Mouse (Mus musculus): Measurements from ENCODE around the gene Vsir.

Vsir gene

DNA sequence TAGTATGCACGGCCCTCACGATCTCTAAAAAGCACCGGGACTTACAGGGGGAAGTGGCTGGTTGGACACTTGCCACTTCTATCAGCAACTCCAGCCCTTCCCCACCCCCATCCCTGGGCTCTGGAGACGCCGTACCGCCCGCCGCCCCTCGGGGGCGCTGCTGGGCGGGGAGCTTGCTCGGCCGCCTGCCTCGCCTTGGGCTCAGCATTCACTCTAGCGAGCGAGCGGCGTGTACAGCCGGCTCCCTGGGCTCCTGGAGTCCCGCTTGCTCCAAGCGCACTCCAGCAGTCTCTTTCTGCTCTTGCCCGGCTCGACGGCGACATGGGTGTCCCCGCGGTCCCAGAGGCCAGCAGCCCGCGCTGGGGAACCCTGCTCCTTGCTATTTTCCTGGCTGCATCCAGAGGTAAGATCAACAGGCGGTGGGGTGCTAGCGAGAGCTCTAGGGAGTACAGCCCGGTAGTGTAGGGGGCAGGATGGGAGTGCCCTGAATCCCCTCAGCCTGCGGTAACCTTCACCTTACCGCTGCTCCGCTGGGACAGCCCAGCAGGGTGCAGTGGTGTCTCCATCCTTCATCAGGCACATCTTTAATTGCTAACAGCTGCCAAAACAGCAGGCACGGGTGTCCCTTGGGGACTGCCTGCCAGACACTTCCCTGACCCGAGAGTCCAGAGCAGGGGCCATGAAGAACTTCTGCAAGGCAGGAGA is at the start of gene Vsir:
Vsir (plus strand) TSS at position 151 of the 705 bp plus-strand sequence.
- peak; percentile 80 for DNase-seq (ENCODE audit: low spot score)

DNA sequence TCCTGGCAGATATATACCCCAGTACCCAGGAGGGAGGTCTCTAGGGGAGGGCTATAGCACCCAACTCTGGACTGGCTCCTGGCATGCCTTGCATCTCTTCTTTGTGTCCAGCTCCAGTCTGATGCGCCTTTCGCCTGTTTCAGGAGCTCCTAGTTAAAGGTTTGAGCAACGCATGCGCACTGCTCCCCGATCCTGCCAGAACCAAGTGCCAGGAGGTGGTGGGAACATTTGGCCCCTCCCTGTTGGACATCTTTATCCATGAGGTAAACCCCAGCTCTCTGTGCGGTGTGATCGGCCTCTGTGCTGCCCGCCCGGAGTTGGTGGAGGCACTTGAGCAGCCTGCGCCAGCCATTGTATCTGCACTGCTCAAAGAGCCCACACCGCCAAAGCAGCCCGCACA is 47.0 kb upstream of the Vsir start:
- DNase-seq (ENCODE audit: low spot score) = no peak

DNA sequence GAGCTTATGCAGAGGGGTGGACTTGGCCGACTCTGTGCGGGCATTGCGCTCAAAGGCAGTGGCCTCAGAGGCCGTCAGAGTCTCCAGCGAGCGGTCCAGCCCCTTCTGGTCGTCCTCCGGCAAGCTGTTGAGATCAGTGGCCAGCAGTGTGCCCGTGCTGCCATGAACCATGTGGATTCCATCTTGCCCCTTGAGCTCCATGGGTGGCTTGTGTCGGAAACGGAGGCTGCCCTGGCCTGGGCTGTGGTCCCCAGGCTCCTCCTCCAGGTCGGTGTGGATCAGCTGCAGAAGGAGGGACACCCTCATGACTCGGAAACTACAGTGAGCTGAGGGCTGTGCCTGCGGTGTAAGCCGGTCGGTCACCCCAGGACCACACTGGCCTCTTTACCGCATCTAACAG is 43.2 kb upstream of the Vsir start:
- no peak for DNase-seq (ENCODE audit: low spot score)

DNA sequence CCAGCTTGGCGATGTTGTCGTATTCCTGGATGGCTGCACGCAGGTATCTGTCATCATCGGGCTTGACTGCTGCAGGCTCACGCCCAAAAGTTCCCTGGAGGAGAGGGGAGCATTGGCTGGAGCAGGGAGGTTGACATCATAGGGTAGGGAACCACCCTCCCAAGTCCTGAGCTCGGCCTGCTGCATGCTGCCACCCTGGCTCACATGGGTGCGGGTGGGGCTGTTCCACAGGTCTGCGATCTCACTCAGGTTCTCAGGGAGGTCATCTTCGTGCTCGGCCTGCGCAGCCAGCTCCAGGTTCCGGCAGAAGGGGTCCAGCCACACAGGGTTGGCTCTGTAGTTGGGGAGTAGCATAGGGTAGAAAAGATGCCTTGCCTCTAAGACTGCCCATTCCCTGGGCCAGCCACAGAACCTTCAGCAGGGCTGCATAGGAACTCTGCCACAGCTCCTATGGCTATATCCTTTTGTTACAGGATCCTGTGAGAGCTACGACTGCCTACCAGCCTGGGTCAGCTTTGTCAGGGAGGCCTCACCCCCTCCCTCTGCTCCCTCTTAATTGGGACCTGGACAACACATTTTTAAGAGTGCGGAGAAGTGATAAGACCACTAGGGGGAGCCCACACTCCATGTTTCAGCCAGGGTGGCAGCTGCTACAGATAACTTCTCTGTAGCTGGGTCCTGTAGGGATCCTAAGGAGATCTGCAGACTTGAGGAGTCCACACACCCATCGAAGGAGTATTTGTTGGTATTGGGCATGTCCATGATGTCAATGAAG is 41.6 kb upstream of the Vsir start:
- peak; percentile 88 for DNase-seq (ENCODE audit: low spot score)

DNA sequence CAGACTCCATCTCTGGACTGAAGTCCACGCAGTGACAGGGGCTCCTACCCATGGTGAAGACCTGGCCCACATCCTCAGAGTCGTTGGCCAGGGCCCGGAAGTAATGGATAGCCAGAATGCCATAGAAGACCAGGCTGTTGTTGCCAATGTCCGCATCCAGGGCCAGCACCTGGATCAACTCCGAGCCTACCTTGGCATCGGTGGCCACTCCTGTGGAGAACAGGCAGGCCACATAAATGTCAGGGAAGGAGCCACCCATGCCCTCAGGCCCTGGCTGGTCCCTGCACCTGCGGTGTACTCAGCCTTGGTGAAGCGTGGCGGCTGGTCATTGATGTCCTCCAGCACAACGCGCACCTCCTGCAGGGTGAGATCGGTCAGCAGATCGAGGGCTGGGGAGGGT is 36.0 kb upstream of the Vsir start:
- no peak for DNase-seq (ENCODE audit: low spot score)

DNA sequence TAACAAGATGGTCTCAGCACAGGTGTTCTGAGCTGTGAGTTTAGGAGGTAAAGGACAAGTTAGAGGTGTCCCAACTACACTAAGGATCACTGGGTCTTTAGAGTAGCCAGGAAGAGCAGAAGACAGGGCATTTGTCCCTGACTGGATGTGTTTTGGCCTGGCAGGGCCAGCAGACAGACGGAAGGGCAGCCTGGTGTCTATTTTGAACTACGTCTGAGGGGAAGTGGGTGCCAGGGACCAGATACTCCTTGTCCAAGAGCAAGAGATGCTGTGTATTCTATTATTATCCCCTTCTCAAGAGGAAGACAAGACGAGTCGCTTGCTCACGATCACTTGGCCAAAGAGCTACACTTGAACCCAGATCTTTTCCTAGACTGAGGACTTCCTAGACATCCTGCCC is 33.0 kb upstream of the Vsir start:
- DNase-seq (ENCODE audit: low spot score) = no peak

DNA sequence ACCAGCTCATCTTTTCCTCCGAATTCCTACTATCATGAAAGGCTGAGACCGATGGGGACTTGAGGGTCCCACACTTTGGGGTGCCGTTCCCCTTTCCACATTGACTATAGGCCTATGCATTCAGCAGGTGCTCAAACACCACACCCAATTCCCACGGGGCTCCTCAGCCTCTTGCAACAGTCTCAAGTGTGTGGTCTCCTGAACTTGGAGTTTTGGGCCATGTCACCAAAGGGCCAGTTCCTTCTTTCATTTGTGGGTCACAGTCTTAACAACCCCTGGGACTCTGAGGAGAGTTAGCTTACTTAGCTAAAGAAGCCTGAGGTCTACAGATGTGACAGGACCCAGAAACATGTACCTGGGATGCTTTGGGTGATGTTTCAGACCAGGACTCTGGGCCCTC is 30.5 kb upstream of the Vsir start:
- no peak for DNase-seq (ENCODE audit: low spot score)

DNA sequence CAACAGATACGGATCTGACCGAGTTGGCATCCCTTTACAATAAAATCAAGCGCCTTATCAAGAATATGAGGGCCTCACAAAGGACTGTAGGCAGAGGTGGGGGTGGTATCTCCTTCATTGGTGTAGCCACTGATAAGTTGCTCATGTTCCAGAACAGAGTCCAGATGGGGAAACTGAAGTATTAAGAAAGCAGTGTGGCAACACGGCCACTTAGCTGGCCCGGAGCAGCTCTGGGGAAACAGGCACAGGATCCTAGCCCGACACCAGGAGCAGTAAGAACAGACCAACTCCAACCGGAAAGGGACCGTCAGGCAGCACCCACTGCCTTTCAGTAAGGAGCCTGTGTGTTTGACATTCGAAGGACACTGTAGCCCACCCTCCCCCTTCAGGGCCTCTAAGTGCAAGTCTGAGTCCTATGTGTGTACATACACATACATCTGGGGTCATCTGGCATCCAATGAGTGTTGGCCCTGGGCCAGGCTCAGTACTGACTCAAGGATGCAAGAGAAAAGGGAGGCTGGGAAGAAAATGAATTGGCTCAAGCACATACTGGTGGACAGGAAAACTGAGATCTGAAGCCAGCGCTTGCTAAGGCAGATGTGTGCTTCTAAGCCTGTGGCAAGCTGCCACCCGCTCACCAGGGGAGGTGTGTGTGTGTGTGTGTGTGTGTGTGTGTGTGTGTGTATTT is 17.5 kb upstream of the Vsir start:
- peak; percentile 51 for DNase-seq (ENCODE audit: low spot score)

DNA sequence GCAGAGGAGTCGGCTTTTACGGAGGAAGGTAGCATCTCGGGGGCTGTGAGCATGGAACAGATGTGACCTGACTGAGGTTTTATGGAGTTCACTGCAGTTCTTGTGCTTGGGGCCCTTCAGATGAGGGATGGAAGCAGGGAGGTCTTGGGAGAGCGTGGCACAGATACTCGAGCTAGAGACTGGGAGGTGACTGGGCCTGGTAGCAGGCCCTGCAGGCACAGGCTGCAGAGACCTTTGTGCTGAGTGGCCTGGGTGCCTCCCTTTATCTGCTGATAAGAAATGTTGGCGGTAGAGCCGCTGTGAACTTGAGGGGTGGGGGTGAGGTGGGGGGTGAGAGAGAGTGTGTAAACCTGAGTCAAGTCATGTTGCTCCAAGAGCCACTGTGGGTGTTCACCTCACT is 12.1 kb upstream of the Vsir start:
- no peak for DNase-seq (ENCODE audit: low spot score)

DNA sequence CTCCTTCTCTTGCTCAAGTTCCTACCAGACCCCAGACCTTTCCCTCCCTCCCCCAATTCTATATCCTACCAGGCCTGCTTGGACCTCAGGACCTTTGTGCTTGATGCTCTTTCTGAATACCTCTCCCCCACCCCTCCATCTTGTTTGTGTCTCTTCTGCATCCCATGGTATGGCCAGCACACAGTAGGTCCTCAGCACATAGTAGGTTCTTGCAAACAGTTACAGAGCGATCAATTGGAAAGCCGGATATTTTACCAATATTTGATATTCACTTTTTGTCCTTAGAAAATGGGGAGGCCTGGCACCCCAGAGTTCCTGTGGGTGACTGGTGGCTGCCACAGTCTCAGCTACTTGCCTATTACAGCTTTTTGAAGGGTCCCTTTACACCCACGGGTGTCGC is 11.6 kb upstream of the Vsir start:
- DNase-seq (ENCODE audit: low spot score) = no peak

DNA sequence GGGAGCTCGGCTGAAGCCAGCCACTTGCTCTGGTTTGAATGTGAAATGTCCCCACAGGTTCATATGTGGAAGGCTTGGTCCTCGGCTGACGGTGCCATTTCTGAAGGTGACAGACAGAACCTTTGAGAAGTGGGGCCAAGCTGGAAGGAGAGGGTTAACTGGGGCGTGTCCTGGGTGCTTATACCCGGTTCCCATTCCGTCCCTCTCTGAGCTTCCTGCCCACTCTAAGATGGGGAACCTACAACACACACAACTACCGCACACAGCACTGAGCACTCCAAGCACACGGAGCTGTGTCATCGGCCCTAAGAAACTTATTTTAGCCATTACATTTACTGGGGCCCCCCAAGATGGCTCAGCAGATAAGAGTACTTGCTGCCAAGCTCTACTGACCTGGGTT is 5.1 kb upstream of the Vsir start:
- no peak for DNase-seq (ENCODE audit: low spot score)

DNA sequence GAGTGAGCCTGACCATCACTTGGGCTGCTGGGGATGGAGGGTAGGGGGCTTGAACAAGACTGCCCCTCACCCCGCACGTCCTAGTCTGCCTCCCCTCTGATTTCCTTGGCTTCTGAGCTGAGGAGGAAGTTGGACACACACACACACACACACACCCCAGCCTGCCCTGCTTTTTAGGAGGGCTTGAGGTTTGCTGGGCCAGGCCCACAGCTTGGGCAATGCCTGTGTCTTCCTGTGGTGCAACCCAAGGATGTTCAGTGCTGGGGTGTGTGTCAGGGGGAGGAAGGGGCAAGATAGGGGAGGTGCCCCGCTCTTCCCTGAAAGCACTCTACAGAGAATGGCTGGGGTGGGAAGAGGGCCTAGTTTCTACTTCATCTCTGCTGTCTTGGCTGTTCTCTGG is 2.5 kb upstream of the Vsir start:
- DNase-seq (ENCODE audit: low spot score) = no peak

DNA sequence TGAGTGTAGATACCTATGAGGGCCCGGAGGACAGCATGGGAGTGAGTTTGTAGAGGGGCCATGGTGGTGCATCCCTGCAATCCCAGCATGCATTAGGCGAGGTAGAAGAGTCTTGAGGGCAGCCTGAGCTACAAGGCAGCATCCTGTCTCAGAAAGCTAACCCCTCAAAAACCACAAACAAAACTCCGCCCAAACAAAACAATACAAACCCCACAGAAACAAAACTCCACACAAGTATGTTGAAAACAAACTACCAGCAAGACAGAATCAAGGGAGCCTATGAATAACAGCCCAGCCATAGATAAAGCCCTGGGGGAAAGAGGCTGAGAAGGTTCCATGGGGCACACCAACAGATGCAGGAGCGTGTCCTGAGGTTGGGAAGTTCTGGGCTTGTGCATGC is 595 bp upstream of the Vsir start:
- DNase-seq (ENCODE audit: low spot score) = no peak

DNA sequence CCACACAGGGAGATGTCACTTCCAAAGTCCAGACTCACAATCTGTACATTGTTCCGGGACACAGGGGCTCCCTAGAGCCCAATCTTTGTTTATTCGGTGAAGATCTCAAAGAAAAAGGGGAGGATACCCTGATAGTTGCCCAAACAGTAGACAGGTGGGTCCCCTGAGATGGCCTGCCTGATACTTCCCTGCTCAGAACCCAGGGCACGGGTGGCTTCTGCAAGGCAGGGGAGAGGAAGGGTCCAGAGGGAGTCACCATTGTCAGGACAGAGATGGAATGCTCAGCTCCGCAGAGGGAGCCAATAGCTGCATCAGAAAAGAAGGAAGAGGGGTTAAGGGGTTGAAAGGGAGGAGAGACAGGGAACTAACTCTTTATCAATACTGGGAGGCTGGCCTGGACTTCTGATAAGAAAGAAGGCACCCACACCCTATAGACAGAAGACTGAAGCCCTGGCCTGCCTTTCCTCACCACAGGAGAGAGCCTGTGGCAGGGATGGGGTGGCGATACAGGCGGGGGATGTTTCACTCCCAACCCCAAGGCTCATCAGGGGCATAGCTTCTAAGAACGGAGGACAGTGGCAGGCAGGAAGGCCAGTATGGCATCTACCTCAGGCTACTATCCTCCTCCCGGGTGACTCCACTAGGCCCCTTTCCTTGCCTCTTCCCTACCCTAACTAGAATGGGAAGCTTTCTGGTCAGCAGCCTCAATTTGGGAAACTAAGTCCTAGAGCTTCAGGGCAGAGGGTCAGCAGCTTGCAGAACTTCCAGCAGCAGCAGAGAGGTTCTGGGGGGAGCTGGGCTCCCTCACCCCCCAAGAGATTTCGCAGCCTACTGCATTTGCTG is 1.3 kb downstream of the Vsir start:
- DNase-seq (ENCODE audit: low spot score) = no peak

DNA sequence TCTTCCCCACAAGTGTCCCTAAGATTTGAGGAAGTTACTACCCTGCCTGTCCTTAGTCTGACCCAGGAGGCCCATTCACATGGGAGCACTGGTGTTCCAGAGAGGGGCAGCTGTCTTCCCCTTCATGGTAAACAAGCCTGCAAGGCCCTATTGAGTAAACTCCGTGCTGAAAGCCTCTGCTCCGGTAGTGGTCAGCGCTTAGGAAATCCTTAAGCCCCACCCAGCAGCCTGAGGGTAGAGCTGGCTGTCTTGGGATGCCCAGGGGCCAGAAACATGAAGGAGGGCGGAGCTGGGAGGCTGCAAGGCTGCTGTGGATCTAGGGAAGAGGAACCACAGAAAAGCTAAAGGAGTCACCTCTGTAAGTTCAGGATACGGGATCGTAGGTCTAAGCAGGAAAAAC is 2.4 kb downstream of the Vsir start:
- peak; percentile 87 for DNase-seq (ENCODE audit: low spot score)

DNA sequence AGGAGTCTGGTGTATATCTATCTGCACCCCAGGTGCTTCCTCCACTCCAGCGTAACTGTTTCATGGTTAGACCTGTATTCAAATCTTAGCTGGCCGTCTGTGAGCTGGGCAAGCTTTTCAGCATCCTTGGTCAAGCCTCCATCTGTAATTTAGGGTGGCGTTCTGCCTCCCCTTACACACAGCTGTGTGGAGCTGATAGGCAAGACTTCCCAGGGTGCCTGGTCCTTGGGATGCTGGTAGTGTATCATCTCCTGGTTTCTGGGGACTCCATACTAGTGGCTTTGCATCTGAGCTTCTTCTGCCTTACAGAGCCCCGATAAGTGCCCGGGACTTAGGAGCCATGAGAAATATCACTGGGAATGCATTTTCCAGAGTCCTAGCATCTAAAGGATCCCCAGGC is 3.0 kb downstream of the Vsir start:
- DNase-seq (ENCODE audit: low spot score) = no peak

DNA sequence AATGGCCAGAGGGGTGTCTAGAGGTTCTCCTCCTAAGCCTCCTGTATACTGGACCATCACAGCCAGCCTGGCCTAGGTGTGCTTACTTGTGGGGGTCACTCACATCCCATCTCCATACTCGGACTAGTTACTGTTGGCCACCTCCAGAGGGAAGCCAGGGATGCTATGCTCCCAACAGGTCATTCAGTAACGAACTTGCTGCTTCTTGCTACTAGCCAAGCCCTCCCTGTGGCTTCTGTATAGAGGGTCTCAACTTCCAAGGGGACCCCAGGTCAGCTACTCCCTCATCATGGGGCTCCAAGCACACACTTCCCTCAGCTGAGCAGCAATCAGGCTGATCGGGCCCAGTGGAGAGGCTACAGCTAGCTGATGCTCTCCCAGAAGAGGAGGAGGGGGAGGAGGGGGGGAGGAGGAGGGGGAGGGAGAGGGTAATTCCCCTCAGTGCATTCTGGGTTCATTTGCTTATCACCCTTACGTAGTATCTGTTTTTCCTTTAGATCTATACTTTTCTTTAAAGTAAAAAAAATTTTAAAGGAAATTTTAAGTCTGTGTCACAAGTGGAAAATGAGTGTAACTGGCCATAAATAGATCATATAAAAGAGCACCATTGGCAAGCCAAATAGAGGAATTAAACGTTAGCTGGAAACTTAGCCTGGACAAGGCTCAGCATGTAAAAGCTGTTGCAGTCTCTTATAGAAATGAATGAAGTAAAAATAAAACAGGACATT is 3.6 kb downstream of the Vsir start:
- DNase-seq (ENCODE audit: low spot score) = no peak

DNA sequence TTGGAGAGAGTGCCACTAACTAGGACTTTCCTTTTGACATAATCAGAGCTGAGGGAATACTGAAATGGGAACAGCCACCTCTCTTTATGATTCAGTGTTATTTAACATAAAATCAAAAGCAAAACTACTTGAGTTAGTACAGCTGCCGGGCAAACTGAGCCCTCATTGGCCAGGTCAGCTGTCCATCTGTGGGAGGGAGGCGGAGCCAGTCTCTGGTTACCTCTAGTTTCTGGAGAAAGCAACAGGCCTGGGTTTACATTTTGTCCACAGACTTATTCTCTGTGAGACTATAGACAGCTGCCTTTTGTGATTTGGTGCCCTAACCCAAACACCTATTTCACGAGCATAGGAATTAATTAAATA is 4.1 kb downstream of the Vsir start:
- peak; percentile 90 for DNase-seq (ENCODE audit: low spot score)

DNA sequence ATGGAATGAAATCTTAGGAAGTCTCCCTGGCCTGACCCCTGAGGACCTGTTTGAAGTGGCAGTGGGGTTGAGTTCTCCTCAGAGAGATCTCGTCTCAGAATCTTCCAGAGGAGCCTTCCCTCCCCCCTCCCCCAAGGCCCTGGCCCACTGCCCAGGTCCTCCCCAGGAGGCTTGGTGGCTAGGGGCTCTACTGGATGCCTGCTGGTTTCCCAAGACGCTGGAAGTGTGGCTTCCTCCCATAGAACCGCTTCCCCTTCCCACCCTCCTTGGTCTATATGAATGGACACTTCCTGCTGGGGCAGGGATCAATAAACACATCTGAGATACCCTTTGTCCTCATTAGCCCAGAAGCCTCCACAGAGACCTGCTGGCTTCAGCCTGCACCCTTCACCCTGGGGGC is 4.6 kb downstream of the Vsir start:
- DNase-seq (ENCODE audit: low spot score) = peak; percentile 63

DNA sequence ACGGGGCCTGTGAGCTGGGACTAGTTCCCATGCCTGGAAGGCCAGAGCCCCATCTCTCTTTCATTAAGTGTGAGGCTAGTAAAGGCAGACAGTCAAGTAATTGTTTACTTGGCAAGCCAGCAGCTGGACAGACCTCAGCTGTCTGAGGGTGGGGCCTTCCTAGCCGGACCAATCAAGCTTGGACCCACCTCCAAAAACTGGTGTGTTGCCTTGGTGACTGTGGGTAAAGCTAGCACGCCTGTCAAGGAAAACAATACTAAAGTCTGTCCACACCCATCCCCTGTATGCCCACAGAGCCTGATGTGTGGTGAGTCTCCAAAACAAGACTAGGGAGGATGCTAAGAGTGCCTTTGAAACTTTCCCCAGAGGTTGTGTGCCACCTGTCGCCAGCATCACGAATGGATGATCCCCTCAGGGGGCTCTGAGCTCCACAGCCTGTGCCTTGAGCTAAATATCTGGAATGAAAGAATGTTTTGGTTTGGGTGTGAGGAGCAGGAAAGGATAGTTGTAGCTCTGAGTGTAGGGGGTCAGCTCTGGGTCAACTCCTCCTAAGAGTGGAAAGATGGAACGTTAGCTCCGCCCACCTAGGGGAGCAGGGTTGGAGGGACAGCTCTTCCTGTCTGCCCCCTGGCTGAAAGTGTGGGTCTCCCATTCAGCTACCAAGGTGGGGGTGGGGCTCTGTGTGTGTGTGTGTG is 5.3 kb downstream of the Vsir start:
- peak; percentile 92 for DNase-seq (ENCODE audit: low spot score)

All from adipocyte (in vitro differentiated cells).